Mouse (Mus musculus) CD4-positive helper T cell, adult 2 months (primary cell): ENCODE data around the gene Mknk1.

Experiments
- DNase-seq: peaks from one replicate; pipeline ENCODE4 v3.0.0-alpha.2; 2012; ENCODE audit warnings: low read depth, missing footprints, low spot score

Gene Mknk1

GRCm38 (mm10) chr4:115846656-115847055 is 7.7 kb downstream of the Mknk1 start:
- no peak for DNase-seq

DNA sequence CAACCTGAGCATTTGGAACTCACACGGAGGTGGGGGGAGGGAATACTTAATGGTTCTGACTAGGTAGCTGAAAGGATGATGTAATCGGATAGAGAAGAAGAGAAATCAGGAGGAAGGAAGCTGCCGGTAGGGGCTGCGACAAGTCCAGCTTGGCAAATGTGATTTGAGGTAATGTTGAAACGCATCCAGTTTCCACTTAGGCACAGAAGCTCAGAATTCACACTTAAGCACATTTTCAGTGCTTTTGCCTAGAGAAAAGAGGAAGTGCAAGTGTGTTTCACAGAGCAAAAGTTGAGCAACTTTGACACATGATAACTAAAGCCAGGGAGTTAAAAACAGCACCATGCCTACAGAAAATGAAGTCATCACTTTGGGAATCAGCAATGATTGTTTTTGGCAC is 8.4 kb downstream of the Mknk1 start:
- no peak for DNase-seq

DNA sequence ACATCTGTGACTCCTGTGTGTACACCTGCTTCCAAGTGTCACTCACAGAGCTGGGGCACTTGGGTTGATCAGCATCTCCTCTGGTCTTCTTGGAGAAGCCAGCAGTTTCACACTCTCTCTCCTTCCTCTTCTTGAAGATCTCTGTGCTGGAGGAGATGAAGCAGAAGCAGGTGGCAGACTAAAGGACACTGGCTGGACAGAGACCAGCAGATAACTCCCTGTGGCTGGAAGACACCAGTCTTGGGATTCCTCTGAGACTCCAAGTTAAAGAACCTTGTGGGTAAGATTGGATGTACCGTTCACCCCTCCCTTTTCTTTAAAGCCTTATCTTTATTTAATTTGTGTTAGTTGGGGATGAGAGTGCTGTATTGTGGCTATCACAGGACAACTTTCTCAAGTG is 9.1 kb downstream of the Mknk1 start:
- DNase-seq, result no peak

- no peak for DNase-seq
Measured at GRCm38 (mm10) chr4:115848990-115849677, 10.1 kb downstream of the Mknk1 start.

GRCm38 (mm10) chr4:115850111-115850510 is 11.1 kb downstream of the Mknk1 start:
- DNase-seq, result no peak

DNA sequence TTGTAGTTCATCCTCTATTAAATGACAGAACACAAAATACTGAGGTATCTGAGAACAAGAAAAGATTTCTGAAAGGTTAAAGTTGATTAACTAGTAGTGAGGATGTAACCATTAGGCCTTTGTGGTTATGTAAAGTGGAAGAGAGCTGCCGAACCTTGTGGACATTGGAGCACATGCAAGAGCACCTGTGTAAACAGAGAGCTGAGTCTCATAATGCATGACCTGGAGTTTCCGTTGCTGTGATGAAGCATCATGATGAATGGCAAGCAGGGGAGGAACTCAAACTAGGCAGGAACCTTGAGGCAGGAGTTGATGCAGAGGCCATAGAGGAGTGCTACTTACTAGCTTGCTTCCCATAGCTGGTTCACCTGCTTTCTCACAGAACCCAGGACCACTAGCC is 11.6 kb downstream of the Mknk1 start:
- DNase-seq, result no peak

- no peak for DNase-seq
Measured at GRCm38 (mm10) chr4:115851569-115851968, 12.6 kb downstream of the Mknk1 start.

- no peak for DNase-seq
Measured at GRCm38 (mm10) chr4:115855100-115855499, 16.1 kb downstream of the Mknk1 start.

DNA sequence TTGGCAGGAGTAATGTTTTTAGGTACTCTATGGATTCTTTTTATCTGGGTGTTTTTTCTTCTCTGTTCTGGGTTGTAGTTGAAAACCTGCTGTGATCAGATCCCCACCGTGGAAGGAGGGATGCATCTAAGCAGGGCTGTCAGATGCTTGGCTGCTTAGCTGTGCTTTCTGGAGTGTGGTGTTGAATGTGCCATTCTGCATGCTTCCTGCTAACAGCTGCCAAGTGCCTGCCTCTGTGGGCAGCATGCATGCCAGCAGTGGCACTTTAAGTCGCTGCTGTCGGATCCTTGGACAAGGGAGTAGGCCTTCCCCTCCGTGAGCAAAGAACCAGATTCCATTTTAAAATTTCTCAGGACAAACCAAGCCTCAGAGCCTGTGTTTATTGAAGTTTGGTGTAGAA is 16.6 kb downstream of the Mknk1 start:
- DNase-seq, result no peak

- no peak for DNase-seq
Measured at GRCm38 (mm10) chr4:115856282-115856681, 17.3 kb downstream of the Mknk1 start.

GRCm38 (mm10) chr4:115857293-115857883 is 18.4 kb downstream of the Mknk1 start:
- DNase-seq, result no peak

- DNase-seq, result no peak
Measured at GRCm38 (mm10) chr4:115863352-115863751, 24.4 kb downstream of the Mknk1 start.

- DNase-seq, result no peak
Measured at GRCm38 (mm10) chr4:115863880-115864279, 24.9 kb downstream of the Mknk1 start.

GRCm38 (mm10) chr4:115869512-115870210 is 30.7 kb downstream of the Mknk1 start:
- no peak for DNase-seq

DNA sequence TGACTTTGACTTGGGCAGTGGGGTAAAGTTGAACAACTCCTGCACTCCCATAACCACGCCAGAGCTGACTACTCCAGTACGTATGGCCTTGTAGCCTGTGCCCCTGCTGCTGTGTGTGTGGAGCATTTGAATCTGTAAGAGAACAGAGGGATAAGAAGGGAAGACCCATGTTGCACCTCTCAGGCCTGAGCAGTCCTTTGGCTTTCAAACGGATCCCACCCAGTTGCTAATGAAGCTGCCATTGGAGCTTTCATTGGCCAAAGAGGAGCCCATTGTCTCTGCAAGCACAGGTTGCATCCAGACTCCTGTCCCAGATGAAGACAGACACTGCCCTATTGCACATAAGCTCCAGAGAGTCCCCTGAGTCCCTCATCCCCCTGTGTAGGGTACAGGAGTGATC is 34.2 kb downstream of the Mknk1 start:
- no peak for DNase-seq

DNA sequence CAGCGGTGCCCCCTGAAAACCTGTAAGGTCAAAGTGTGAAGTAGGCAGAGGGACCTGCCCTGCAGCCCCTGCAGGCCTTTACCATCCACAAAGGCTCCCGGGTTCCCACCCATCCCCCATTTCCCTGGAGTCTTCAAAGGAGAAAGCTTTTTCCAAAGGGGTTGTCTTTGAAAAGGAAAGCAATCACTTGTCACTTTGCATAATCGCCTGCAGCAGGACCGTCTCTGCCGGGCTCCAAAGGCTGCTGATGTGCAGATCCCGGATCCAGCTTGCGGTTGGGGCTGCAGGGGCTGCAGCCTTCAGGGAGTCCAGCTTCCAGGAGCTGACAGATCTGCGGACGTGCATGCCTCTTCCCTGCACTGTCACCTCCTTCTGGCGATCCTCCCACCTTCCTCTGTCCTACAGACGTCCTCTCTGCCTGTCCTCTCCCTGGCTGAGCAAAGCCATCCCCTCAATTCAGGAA is 39.2 kb downstream of the Mknk1 start:
- DNase-seq, result no peak

GRCm38 (mm10) chr4:115878828-115879227 is 39.8 kb downstream of the Mknk1 start:
- no peak for DNase-seq

GRCm38 (mm10) chr4:115881183-115881582 is 42.2 kb downstream of the Mknk1 start:
- no peak for DNase-seq

DNA sequence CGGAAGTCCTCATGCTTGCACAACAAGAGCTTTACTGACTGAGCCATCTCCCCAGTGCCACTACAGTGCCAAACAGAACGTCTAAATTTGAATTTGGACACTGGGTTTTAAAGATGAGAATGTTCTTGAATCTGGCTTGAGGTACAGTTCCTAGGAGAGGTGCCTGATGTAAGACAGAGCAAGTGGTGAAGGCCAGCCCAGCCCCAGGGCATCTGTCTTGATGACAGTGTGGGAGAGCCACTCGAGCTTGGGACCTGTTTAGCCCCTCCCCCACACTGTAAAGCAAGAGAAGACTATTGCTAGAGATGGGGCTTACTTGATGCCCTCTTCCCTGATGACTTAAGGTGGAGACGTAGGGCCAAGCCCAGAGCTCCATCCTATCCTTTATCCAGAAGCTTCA is 43.2 kb downstream of the Mknk1 start:
- no peak for DNase-seq

DNA sequence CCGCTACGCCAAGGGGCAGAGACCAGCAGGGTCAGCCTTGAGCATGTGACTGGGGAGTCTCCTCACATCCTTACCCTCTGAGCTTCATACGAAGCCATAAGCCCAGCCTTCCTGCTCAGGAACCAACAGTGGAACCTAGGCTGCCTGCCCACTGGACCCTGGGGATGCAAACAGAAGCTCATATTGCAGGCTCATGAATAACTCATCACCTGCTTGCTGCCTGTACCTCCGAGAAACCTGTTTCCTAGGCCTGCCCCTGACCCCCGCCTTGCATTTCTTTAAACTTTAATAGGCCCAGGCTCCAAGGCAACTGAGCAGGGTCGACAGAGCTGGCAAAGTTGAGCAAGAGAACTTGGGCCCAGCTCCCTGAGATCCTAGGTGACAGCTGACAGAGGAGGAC is 45.0 kb downstream of the Mknk1 start, which contains the start of gene Kncn:
TSS of gene Kncn (plus strand) at position 379 of the 400 bp plus-strand sequence.
- DNase-seq, result no peak

DNA sequence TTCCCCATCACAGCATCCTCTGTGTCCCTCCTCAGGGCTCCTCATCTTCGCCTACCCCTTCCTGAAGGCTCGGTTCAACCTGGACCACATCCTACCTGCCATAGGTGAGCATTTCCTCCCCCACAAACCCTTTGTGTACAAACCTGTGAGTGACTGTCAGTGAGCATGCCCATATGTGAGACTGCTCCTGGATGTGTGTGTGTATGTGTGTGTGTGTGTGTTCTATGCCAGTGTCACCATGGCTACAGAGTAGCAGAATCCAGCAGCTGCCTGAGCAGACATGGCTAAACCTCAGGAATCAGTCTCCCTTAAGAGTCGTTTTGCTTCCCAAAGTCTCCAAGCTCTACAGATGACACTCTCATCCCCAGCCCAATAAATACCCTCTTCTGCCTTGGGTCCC is 46.8 kb downstream of the Mknk1 start:
- DNase-seq, result no peak

DNA sequence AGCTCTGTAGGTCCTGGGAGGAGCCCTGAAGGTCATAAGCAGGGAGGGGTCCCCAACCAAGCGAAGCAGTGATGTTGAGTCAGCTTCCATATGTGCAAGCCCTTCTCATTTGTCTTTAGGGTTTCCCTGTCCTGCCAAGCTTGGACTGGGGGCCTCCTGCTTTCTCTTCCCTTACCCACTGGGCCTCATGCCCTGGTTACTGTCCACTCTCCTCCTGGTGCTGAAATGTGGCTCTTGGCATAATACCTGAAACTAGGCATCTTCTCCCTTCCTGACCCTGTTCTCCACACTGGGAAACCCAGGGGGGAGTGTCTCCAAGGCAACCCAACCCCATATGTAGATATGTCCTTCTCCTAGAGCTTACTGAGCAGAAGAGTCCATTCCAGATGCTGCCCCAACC is 47.9 kb downstream of the Mknk1 start:
- DNase-seq, result no peak

DNA sequence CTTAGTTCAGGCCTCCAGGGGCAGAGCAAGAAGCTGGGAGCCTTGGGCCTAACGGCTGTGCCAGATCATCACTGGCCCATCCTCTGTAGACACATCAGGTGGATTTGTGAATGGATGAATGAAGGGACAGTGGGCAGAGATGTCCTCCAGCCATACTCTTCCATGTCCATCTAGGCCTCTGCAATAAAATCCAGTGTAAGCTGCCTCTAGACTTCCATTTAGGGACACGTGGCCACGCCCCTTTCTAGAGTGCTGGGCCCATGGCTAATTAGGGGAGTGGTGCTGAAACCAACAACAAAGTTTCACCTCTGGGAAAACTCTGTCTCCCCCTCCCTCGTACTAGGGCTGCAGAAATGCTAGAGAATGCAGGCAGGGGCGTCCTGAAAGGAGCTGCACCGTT is 51.1 kb downstream of the Mknk1 start:
- DNase-seq, result no peak
